Mouse (Mus musculus): Measurements from ENCODE around the gene Pitpna. TPM values are rescaled to one million over a fixed set of nuclear protein-coding genes. Genes with fewer than 3 reads are reported as not detected.

Gene Pitpna
- total RNA-seq, 2 experiments from 2014 or later, result 58.0 to 143 TPM

GRCm38 (mm10) chr11:75585978-75586377, 1.9 kb upstream of the Pitpna start:
- no peak for ATAC-seq (replicated peaks; ENCODE audit: poor library complexity, severe bottlenecking)

- no peak for ATAC-seq (replicated peaks; ENCODE audit: poor library complexity, severe bottlenecking)
Observed at GRCm38 (mm10) chr11:75586963-75587362, 934 bp upstream of the Pitpna start.

GRCm38 (mm10) chr11:75588285-75588941, 516 bp downstream of the Pitpna start:
- ATAC-seq (replicated peaks; ENCODE audit: poor library complexity, severe bottlenecking), result peak; percentile 18

- peak; percentile 52 for ATAC-seq (replicated peaks; ENCODE audit: poor library complexity, severe bottlenecking)
Observed at GRCm38 (mm10) chr11:75592612-75593011, 4.7 kb downstream of the Pitpna start.

- peak; percentile 83 for ATAC-seq (replicated peaks; ENCODE audit: poor library complexity, severe bottlenecking)
Observed at GRCm38 (mm10) chr11:75594431-75594830, 6.5 kb downstream of the Pitpna start.

GRCm38 (mm10) chr11:75595404-75595803, 7.5 kb downstream of the Pitpna start:
- ATAC-seq (replicated peaks; ENCODE audit: poor library complexity, severe bottlenecking), result no peak

- no peak for ATAC-seq (replicated peaks; ENCODE audit: poor library complexity, severe bottlenecking)
Observed at GRCm38 (mm10) chr11:75595816-75596215, 7.9 kb downstream of the Pitpna start.

GRCm38 (mm10) chr11:75596726-75597255, 8.9 kb downstream of the Pitpna start:
- ATAC-seq (replicated peaks; ENCODE audit: poor library complexity, severe bottlenecking), result 0 out of 2 replicates have a peak, but pooled peaks have one; percentile 16

GRCm38 (mm10) chr11:75598004-75598403, 10.1 kb downstream of the Pitpna start:
- ATAC-seq (replicated peaks; ENCODE audit: poor library complexity, severe bottlenecking), result no peak

GRCm38 (mm10) chr11:75599802-75600201, 11.9 kb downstream of the Pitpna start:
- ATAC-seq (replicated peaks; ENCODE audit: poor library complexity, severe bottlenecking), result peak; percentile 92

- ATAC-seq (replicated peaks; ENCODE audit: poor library complexity, severe bottlenecking), result no peak
Observed at GRCm38 (mm10) chr11:75604826-75605225, 16.9 kb downstream of the Pitpna start.

GRCm38 (mm10) chr11:75605318-75605717, 17.4 kb downstream of the Pitpna start:
- ATAC-seq (replicated peaks; ENCODE audit: poor library complexity, severe bottlenecking), result no peak

- ATAC-seq (replicated peaks; ENCODE audit: poor library complexity, severe bottlenecking), result no peak
Observed at GRCm38 (mm10) chr11:75608776-75609175, 20.9 kb downstream of the Pitpna start.

- ATAC-seq (replicated peaks; ENCODE audit: poor library complexity, severe bottlenecking), result no peak
Observed at GRCm38 (mm10) chr11:75610021-75610420, 22.1 kb downstream of the Pitpna start.

- no peak for ATAC-seq (replicated peaks; ENCODE audit: poor library complexity, severe bottlenecking)
Observed at GRCm38 (mm10) chr11:75614769-75615168, 26.9 kb downstream of the Pitpna start.

GRCm38 (mm10) chr11:75615556-75615955, 27.7 kb downstream of the Pitpna start:
- no peak for ATAC-seq (replicated peaks; ENCODE audit: poor library complexity, severe bottlenecking)

GRCm38 (mm10) chr11:75619133-75619532, 31.2 kb downstream of the Pitpna start:
- 0 out of 2 replicates have a peak, but pooled peaks have one; percentile 23 for ATAC-seq (replicated peaks; ENCODE audit: poor library complexity, severe bottlenecking)

GRCm38 (mm10) chr11:75620136-75620780, 32.4 kb downstream of the Pitpna start:
- ATAC-seq (replicated peaks; ENCODE audit: poor library complexity, severe bottlenecking), result no peak

- no peak for ATAC-seq (replicated peaks; ENCODE audit: poor library complexity, severe bottlenecking)
Observed at GRCm38 (mm10) chr11:75621426-75621825, 33.5 kb downstream of the Pitpna start.

- peak; percentile 83 for ATAC-seq (replicated peaks; ENCODE audit: poor library complexity, severe bottlenecking)
Observed at GRCm38 (mm10) chr11:75622588-75623329, 34.9 kb downstream of the Pitpna start.

GRCm38 (mm10) chr11:75624102-75624554, 36.2 kb downstream of the Pitpna start:
- ATAC-seq (replicated peaks; ENCODE audit: poor library complexity, severe bottlenecking), result no peak
